Mouse (Mus musculus): Measurements from ENCODE around the gene Rabep1.

DNA sequence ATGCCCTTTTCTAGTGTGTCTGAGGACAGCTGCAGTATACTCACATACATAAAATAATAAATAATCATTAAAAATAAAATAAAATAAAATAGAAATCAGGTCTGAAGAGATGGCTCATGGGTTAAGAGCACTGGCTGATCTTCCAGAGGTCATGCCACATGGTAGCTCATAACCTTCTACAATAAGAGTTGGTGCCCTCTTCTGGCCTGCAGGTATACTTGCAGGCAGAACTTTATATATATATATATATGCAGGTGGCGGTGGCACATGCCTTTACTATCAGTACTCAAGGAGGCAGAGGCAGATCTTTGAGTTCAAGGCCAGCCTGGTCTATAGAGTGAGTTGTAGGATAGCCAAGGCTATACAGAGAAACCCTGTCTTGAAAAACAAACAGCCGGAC lies 18.4 kb upstream of the Rabep1 start:
- TF ChIP-seq CTCF (IDR thresholded peaks at IDR 0.05; ENCODE audit: low read depth, low read length): no peak; the same call in 1 of the 2 replicates
- TF ChIP-seq POLR2A (IDR thresholded peaks at IDR 0.05; ENCODE audit: extremely low read depth, insufficient read depth, low read length): no peak
